Mouse (Mus musculus): ENCODE results near the gene Dbf4. TPM values are rescaled to one million over a fixed set of nuclear protein-coding genes. Genes with fewer than 3 reads are reported as not detected.

The Dbf4 gene
- polyA plus RNA-seq (2016; fragmentation: Nextera tagmentation; extraction: Ambion mirVana): 39.3 and 48.5 TPM in 2 replicates

DNA sequence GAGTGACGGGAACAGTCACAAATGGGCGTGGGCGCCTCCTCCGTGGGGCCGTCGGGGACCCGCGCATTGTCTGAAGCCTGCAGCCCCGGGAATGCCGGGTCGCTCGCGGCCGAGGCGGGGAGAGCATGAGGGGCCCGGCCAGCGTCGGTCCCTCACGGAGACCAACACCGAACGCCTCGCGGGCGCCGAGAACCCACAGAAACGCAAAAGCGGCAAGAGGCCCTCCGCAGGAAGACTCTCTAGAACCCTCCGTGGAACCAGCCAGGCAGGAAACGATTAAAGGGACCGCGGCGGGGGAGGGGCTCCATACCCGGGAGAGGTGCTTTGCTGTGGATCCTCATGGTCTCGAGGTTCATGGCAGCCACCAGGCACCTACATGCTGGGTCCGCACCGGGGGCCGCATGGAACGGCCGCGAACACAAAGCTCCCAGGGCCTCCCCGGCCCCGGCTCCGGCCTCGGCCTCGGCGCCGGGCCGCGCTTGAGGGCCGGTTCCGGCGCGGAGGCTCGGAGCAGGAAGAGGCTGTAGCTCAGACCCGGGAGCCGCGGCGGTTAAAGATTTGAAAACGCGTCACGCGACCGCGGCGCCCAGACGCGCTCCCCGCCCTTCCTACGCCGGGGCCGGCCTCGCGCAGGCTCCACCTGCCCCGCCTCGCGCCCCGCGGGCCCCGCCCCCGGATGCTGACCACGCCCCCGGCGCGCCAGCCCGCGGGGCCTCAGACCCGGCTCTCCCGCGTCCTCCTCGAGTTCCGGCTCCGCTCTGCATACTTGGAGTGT is at the start of gene Dbf4, which contains the start of gene Slc25a40:
TSS of gene Dbf4 (minus strand) at position 560 of the 775 bp plus-strand sequence.
TSS of gene Slc25a40 (plus strand) at position 694 of the 775 bp plus-strand sequence.
- H3K27me3 ChIP-seq (ENCODE audit: insufficient read depth, poor library complexity, severe bottlenecking): no peaks in the 10 kb centered on the region
- H3K4me3 ChIP-seq: peak within 1 kb of the TSS; percentile 91
- peaks cover 30% of the 10 kb centered on the region for H3K36me3 ChIP-seq
- under 1% methylated on average over 76 of the region's 93 CpGs for WGBS
- no peaks in the 10 kb centered on the region for H3K4me1 ChIP-seq
- peak within 1 kb of the TSS; percentile 96 for H3K27ac ChIP-seq
- no peaks in the 10 kb centered on the region for H3K9me3 ChIP-seq
- DNase-seq (ENCODE audit: low spot score): peak; percentile 95

DNA sequence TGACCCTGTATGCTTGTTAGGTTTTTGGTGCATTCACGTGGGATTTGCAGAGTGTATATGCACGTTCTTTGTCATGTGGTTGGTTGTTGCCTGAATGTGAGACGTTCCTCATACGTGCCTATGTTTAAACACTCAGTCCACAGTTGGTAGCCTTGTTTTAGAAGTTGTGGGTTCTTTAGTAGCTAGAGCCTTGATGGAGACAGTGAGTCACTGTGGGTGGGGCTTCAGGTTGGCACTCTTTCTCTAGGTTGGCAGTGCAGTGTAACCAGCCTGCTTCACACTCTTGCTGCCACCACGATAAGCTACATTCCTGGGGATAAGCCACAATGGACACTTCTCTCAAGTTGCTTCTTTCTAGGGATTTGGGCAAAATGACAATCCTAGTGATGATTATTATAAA is 34.0 kb upstream of the Dbf4 start:
- H3K9me3 ChIP-seq: no peaks in the 10 kb centered on the region
- no peaks in the 10 kb centered on the region for H3K27me3 ChIP-seq (ENCODE audit: insufficient read depth, poor library complexity, severe bottlenecking)
- H3K27ac ChIP-seq: no peak overlapping the region
- H3K4me1 ChIP-seq: no peaks in the 10 kb centered on the region
- no peak for DNase-seq (ENCODE audit: low spot score)
- WGBS: 86% methylated on average over 5 of the region's 5 CpGs
- H3K4me3 ChIP-seq: no peak overlapping the region
- peaks cover 32% of the 10 kb centered on the region for H3K36me3 ChIP-seq

DNA sequence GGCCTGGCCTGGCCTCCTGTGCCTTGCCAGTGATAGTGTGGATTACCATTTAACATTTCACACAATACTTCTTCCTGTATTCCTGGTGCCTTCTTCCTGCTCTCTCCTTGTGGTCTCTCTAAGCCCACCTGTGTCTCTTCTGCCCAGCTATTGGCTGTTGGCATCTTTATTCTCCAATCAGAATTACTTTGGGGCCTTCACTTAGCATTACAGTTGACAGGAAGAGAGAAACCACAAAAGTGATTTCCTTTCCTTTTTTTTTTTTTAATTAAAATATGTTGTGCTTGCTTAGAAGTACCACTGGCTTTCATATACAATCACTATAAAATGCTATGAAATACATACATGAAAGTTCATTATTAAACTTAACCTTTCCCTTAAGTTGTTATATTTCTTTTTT is 33.0 kb upstream of the Dbf4 start:
- Histone ChIP-seq H3K4me3 (no peak overlapping the region), H3K27ac (no peak overlapping the region), H3K36me3 (peaks cover 32% of the 10 kb centered on the region), H3K9me3 (no peaks in the 10 kb centered on the region), H3K4me1 (no peaks in the 10 kb centered on the region), H3K27me3 (ENCODE audit: insufficient read depth, poor library complexity, severe bottlenecking) (no peaks in the 10 kb centered on the region)
- no peak for DNase-seq (ENCODE audit: low spot score)

DNA sequence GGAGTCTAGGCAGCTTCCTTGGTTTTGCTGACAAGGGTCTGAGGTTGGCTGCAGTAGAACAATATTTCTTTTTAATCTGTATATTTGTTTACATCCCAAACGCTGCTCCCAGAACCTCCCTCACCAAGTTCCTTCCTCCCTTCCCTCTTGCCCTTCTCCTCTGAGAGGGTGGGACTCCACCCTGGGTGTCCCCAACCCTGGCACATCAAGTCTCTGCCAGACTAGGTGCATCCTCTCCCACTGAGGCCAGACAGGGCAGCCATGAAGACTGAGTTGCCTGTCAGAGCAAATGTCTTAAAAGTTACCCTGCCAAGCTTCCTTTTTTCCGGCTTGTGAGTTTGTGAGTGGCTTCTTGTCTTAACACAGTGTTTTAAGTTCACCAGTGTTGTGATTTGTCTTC is 16.6 kb upstream of the Dbf4 start:
- WGBS: 62% methylated on average over 2 of the region's 2 CpGs
- Histone ChIP-seq H3K9me3 (no peaks in the 10 kb centered on the region), H3K4me3 (no peak overlapping the region), H3K36me3 (0 out of 2 replicates have a peak, but pooled peaks cover 3% of the 10 kb centered on the region), H3K27ac (no peak overlapping the region), H3K27me3 (ENCODE audit: insufficient read depth, poor library complexity, severe bottlenecking) (no peaks in the 10 kb centered on the region), H3K4me1 (no peaks in the 10 kb centered on the region)
- DNase-seq (ENCODE audit: low spot score): no peak

DNA sequence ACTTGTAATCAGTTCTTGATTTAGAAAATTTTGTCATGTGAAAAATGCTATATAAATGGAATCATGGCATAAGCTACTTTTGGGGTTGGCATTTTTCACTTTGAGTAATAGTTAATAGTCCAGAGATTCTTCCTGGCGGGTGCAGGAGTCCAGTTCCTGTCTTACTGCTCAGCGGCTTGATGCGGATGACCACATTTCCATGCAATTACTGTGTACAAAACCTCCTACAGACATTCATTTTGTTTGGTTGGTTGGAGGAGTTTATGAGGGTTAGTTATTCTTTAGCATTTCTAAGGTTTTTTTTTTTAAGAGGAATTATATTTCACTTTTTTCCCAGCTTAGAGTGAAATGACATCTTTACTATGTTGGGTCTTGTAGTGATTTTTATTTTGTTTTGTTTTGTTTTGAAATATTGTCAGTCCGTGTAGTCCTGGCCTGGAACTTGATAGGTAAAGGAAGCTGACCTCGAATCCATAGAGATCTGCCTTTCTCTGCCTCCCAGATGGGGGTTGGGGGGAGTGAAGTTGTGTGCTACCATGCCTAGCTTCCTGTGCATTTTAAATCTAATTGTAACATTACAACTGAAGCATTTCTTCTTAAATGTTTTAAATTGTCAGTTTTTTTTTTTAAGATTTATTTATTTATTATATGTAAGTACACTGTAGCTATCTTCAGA is 15.1 kb upstream of the Dbf4 start:
- 92% methylated on average over 5 of the region's 5 CpGs for WGBS

DNA sequence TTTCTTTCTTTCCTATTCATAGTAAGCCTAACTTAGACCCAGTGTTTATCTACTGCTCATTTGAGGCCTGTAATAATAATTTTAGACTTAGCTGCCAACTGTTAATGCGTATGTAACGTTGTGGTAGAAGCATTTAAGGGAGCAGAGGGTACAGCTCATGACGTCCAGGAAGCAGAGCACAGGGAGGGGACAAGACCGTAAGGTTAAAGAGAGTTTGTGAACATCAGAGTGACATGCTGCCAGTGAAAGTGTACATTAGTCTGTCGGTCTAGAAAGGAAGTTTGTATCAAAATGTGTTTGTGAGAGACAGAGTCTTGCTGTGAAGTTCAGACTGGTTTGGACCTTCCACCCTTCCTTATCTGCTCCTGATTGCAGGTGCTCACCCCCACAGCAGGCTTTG is 3.4 kb upstream of the Dbf4 start:
- 71% methylated on average over 5 of the region's 5 CpGs for WGBS
- no peak for DNase-seq (ENCODE audit: low spot score)
- no peaks in the 10 kb centered on the region for H3K4me1 ChIP-seq
- no peak overlapping the region for H3K27ac ChIP-seq
- no peak overlapping the region for H3K4me3 ChIP-seq
- H3K9me3 ChIP-seq: no peaks in the 10 kb centered on the region
- H3K27me3 ChIP-seq (ENCODE audit: insufficient read depth, poor library complexity, severe bottlenecking): no peaks in the 10 kb centered on the region
- H3K36me3 ChIP-seq: peaks cover 6% of the 10 kb centered on the region; the same call in 1 of the 2 replicates

More for the DNA sequence above, 15.1 kb upstream of the Dbf4 start:
- Histone ChIP-seq H3K4me3 (no peak overlapping the region), H3K36me3 (0 out of 2 replicates have a peak, but pooled peaks cover 3% of the 10 kb centered on the region), H3K27ac (no peak overlapping the region), H3K9me3 (no peaks in the 10 kb centered on the region), H3K4me1 (no peaks in the 10 kb centered on the region), H3K27me3 (ENCODE audit: insufficient read depth, poor library complexity, severe bottlenecking) (no peaks in the 10 kb centered on the region)
- DNase-seq (ENCODE audit: low spot score): no peak

DNA sequence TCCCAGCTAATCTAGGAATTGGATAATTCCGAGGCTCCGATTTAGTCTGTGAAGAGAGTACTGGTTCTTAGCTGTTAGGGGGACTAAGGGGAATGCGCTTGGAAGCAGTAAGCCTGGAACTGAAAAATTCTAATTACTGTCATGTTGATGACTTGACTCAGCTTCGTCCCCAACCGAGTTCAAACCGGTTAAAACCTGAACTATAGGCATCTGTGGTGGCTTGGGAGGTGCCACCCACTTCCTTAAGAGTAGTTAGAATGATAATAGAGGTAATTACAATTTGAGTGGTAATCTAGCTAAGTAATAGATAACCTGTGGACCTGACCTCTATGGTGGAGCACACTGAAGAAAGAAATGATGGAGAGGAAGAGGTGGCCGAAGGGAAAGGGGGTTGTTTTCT is 1.6 kb upstream of the Dbf4 start:
- peaks cover 16% of the 10 kb centered on the region for H3K36me3 ChIP-seq
- no peaks in the 10 kb centered on the region for H3K27me3 ChIP-seq (ENCODE audit: insufficient read depth, poor library complexity, severe bottlenecking)
- no peak overlapping the region for H3K27ac ChIP-seq
- 22% methylated on average over 7 of the region's 7 CpGs for WGBS
- no peaks in the 10 kb centered on the region for H3K9me3 ChIP-seq
- peak overlapping the region; percentile 91 for H3K4me3 ChIP-seq
- DNase-seq (ENCODE audit: low spot score): no peak
- H3K4me1 ChIP-seq: no peaks in the 10 kb centered on the region

DNA sequence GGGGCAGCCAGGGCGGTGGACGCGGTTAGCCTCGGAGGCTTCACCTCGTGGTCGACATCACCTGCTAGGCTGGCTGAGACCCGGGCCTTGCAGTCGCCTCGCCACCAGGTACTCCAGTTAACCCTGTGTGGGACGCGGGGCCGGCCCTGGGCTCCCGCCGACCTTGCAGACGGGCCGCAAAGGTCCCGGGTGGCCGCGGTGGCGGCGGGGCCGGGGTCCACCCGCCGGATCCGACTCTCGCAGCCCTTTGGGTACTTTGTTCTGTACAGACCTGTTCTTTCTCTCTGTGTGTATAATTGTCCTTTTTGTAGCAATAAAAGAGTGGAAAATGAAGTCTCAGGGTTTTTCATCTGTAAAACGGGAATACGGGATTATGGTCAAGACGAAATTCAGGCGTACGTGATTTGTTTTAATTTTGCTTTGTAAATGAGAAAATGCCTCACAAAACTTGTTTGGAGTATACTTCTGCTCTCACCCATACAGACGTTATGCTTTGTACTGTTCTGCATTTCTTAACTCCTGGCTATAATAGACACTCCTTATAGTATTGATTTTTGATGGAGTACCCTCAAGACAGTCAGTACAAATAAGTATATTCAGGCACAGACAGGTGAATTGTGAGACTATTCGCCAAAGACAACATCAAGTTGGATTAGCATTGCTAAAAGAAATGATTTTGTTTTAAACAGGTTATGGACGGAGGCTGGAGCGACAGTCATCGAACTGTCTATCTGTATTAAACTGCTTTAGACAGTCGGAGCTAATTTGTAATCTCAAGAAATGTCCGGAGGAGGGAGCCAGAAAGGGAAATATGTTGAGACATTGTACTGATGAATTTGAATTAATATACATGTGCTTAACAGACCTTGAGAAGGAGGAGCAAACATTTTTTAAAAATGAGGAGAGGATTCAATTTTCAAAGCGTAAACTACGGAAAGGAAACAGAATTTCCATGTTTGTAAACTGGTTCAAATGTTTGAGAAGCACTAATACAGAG is 714 bp upstream of the Dbf4 start:
- no peak for DNase-seq (ENCODE audit: low spot score)
- peak overlapping the region; percentile 91 for H3K4me3 ChIP-seq
- H3K27me3 ChIP-seq (ENCODE audit: insufficient read depth, poor library complexity, severe bottlenecking): no peaks in the 10 kb centered on the region
- no peaks in the 10 kb centered on the region for H3K9me3 ChIP-seq
- H3K4me1 ChIP-seq: no peaks in the 10 kb centered on the region
- peaks cover 22% of the 10 kb centered on the region for H3K36me3 ChIP-seq
- WGBS: 1% methylated on average over 40 of the region's 40 CpGs
- H3K27ac ChIP-seq: peak overlapping the region; percentile 96

DNA sequence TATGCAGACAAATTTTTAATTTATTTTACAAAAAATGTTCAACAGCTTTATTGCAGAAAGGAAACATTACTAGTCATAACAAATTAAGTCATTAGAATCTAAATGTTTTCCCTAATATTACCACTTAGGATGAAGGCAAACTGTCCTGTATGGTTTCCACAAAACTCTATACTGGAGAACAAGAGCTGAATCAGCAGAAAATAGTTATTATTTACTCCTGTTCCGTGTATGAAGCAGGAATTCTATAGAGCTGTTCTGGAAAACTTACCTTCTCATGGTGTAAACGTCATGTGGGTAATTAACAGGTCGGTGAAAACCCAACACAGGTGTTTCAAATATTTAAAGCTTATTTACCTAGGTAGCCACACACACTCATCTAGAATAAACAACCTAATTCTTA is 1.1 kb downstream of the Dbf4 start:
- 24% methylated on average over 3 of the region's 3 CpGs for WGBS
- no peaks in the 10 kb centered on the region for H3K27me3 ChIP-seq (ENCODE audit: insufficient read depth, poor library complexity, severe bottlenecking)
- H3K27ac ChIP-seq: peak overlapping the region; percentile 96; the same call in 1 of the 2 replicates
- no peaks in the 10 kb centered on the region for H3K9me3 ChIP-seq
- peak overlapping the region; percentile 91 for H3K4me3 ChIP-seq
- H3K36me3 ChIP-seq: peaks cover 40% of the 10 kb centered on the region
- no peaks in the 10 kb centered on the region for H3K4me1 ChIP-seq
- DNase-seq (ENCODE audit: low spot score): no peak

DNA sequence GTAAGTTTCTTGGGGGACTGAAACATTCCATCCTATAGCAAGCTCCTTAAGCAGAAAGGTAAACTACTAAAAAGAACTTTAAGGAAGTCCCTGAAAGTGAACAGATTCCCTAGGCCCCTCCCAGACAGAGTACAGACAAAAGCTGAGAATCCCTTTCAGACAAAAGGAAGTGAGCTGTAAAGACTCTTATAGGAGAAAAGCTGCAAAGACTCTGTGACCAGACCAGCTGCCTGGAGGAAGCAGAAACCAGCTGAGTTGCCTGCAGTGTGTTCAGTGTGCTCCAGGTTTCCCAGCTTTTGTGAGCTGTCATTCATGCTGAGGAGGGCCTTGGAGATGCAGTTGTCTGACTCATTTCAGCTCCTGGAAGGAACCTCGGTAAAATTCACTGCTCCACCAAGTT is 5.1 kb downstream of the Dbf4 start:
- DNase-seq (ENCODE audit: low spot score): no peak
- H3K27me3 ChIP-seq (ENCODE audit: insufficient read depth, poor library complexity, severe bottlenecking): no peaks in the 10 kb centered on the region
- no peak overlapping the region for H3K27ac ChIP-seq
- peaks cover 57% of the 10 kb centered on the region for H3K36me3 ChIP-seq
- no peak overlapping the region for H3K4me3 ChIP-seq
- no peaks in the 10 kb centered on the region for H3K9me3 ChIP-seq
- WGBS: 45% methylated on average over 1 of the region's 1 CpGs
- no peaks in the 10 kb centered on the region for H3K4me1 ChIP-seq

DNA sequence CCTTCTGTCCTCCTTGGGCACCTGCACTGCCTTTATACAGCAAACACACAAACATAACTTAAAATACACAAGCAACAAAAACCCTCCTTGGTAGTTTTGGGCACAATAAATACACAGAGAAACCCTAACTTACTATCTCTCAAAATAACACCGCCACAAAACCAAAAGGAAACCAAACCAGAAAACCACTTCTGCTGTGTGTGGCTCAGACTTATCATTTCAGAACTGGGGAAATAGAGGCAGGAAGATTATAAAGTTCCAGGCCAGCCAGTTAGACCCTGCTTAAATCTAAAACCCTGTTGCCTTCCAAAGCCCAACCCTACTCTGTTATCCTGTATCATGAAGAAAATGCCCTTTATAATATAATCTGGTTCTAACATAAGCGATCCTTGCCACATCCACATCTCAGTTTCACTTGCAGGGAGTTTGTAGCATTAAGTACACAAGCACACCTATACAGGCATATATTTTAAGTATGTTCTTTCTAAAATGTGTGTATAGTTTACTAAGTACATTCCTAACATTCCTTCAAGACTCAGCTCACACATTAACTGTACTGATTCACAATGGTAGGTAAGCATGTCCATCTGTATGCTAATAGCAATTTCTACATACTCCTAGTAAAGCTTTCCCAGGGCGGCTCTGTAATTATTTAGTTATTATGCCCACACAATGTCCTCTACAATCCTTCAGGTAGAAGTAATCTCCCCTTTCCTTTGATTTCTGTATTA is 5.7 kb downstream of the Dbf4 start:
- Histone ChIP-seq H3K9me3 (no peaks in the 10 kb centered on the region), H3K36me3 (peaks cover 60% of the 10 kb centered on the region), H3K27ac (no peak overlapping the region), H3K27me3 (ENCODE audit: insufficient read depth, poor library complexity, severe bottlenecking) (no peaks in the 10 kb centered on the region), H3K4me1 (no peaks in the 10 kb centered on the region), H3K4me3 (no peak overlapping the region)
- no peak for DNase-seq (ENCODE audit: low spot score)
- WGBS: 91% methylated on average over 3 of the region's 3 CpGs

DNA sequence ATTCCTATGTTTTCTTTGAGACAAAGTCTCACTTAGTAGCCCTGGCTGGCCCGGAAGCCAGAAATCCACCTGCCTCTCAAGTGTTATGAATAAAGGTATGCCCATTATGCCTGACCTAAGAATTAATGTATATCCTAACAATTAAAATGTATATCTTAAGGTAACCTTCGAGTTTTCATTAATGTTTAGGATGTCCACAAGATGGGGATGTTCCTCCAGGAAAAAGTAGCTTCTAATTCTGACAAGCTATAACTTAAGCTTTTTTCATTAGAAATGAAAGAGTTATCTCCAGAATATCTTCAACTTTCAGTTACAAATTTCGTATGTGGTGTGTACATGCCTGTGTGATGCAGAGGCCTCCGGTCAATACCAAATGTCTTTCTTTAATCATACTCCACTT is 13.8 kb downstream of the Dbf4 start:
- Histone ChIP-seq H3K9me3 (no peaks in the 10 kb centered on the region), H3K36me3 (peaks cover 68% of the 10 kb centered on the region), H3K4me1 (no peaks in the 10 kb centered on the region), H3K27ac (no peak overlapping the region), H3K27me3 (ENCODE audit: insufficient read depth, poor library complexity, severe bottlenecking) (no peaks in the 10 kb centered on the region), H3K4me3 (no peak overlapping the region)
- WGBS: 92% methylated on average over 4 of the region's 4 CpGs
- DNase-seq (ENCODE audit: low spot score): no peak

Data from heart, embryonic 10.5 days (tissue).